Mouse (Mus musculus): ENCODE measurements around the gene Trim38. TPM values are rescaled to one million over a fixed set of nuclear protein-coding genes. Genes with fewer than 3 reads are reported as not detected.

The Trim38 gene
- polyA plus RNA-seq, 1 experiment: not detected

DNA sequence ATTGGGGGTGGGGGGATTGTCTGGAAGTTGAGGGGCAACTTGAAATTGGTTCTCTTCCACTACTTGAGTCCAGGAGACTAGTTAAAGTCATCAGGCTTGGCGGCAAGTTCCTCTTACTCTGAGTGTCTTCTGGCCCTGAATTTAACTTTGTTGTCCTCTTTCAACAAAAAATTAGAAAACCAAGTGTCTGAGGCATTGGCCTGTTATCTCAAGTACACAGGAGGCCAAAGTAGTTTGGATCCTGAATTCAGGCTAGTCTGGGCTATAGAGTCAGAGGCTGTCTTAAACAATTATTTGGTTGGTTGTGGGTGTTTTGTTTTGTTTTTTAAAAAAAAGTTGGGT is 4.6 kb upstream of the Trim38 start:
- Histone ChIP-seq H3K36me3 (ENCODE audit: control insufficient read depth) (peaks cover 5% of the 10 kb centered on the region; the same call in 1 of the 2 replicates), H3K27me3 (ENCODE audit: control insufficient read depth) (no peaks in the 10 kb centered on the region), H3K9me3 (ENCODE audit: control insufficient read depth, low read length) (no peaks in the 10 kb centered on the region), H3K4me1 (ENCODE audit: control insufficient read depth) (peaks cover 81% of the 10 kb centered on the region), H3K4me3 (replicated peaks) (peak overlapping the region; percentile 80)
- TF ChIP-seq GATA1 (IDR thresholded peaks at IDR 0.05; ENCODE audit: low read length) (no peak), TAL1 (IDR thresholded peaks at IDR 0.05; ENCODE audit: low read length) (peak; percentile 19; the same call in 1 of the 3 replicates)

GRCm38 (mm10) chr13:23766772-23767171 is 2.9 kb upstream of the Trim38 start:
- Histone ChIP-seq H3K4me3 (replicated peaks) (peak overlapping the region; percentile 20), H3K4me1 (ENCODE audit: control insufficient read depth) (peaks cover 79% of the 10 kb centered on the region), H3K9me3 (ENCODE audit: control insufficient read depth, low read length) (no peaks in the 10 kb centered on the region), H3K36me3 (ENCODE audit: control insufficient read depth) (peaks cover 5% of the 10 kb centered on the region; the same call in 1 of the 2 replicates), H3K27me3 (ENCODE audit: control insufficient read depth) (no peaks in the 10 kb centered on the region)
- TF ChIP-seq TAL1 (IDR thresholded peaks at IDR 0.05; ENCODE audit: low read length) (no peak), GATA1 (IDR thresholded peaks at IDR 0.05; ENCODE audit: low read length) (no peak)

GRCm38 (mm10) chr13:23768834-23769397 is 797 bp upstream of the Trim38 start:
- no peaks in the 10 kb centered on the region for H3K9me3 ChIP-seq (ENCODE audit: control insufficient read depth, low read length)
- H3K4me1 ChIP-seq (ENCODE audit: control insufficient read depth): peaks cover 82% of the 10 kb centered on the region
- H3K4me3 ChIP-seq (replicated peaks): no peak overlapping the region

GRCm38 (mm10) chr13:23772561-23773313 is 3.0 kb downstream of the Trim38 start:
- H3K4me3 ChIP-seq (replicated peaks): peak overlapping the region; percentile 54
- TF ChIP-seq TAL1 (IDR thresholded peaks at IDR 0.05; ENCODE audit: low read length): no peak
- no peak for TF ChIP-seq GATA1 (IDR thresholded peaks at IDR 0.05; ENCODE audit: low read length)
- no peaks in the 10 kb centered on the region for H3K27me3 ChIP-seq (ENCODE audit: control insufficient read depth)
- no peaks in the 10 kb centered on the region for H3K36me3 ChIP-seq (ENCODE audit: control insufficient read depth)
- H3K4me1 ChIP-seq (ENCODE audit: control insufficient read depth): peaks cover 62% of the 10 kb centered on the region
- no peaks in the 10 kb centered on the region for H3K9me3 ChIP-seq (ENCODE audit: control insufficient read depth, low read length)

More at GRCm38 (mm10) chr13:23768834-23769397, 797 bp upstream of the Trim38 start:
- TF ChIP-seq GATA1 (IDR thresholded peaks at IDR 0.05; ENCODE audit: low read length) (no peak), TAL1 (IDR thresholded peaks at IDR 0.05; ENCODE audit: low read length) (no peak)
- Histone ChIP-seq H3K27me3 (ENCODE audit: control insufficient read depth) (no peaks in the 10 kb centered on the region), H3K36me3 (ENCODE audit: control insufficient read depth) (peaks cover 5% of the 10 kb centered on the region; the same call in 1 of the 2 replicates)

DNA sequence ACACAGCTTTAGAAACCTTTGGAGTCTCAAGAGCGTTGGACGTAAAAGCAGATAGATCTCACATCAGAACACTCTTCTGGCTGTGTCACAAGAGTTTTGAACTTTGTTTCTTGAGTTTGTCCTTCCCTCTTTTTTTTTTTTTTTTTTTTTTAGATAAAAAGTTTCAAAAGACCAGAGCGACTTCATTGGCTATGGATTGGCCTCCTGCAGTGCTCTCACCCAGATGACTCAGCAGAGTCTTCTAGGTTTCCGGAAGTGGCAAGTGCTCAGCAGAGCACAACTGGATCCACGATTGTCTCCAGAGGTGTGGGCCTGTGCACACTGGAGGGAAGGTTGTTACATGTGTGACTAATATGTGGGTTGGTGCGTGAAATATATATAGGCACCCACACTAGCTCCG is 8.6 kb downstream of the Trim38 start:
- Histone ChIP-seq H3K27me3 (ENCODE audit: control insufficient read depth) (no peaks in the 10 kb centered on the region), H3K9me3 (ENCODE audit: control insufficient read depth, low read length) (no peaks in the 10 kb centered on the region), H3K36me3 (ENCODE audit: control insufficient read depth) (no peaks in the 10 kb centered on the region), H3K4me1 (ENCODE audit: control insufficient read depth) (peaks cover 32% of the 10 kb centered on the region), H3K4me3 (replicated peaks) (no peak overlapping the region)
- no peak for TF ChIP-seq TAL1 (IDR thresholded peaks at IDR 0.05; ENCODE audit: low read length)
- TF ChIP-seq GATA1 (IDR thresholded peaks at IDR 0.05; ENCODE audit: low read length): no peak

DNA sequence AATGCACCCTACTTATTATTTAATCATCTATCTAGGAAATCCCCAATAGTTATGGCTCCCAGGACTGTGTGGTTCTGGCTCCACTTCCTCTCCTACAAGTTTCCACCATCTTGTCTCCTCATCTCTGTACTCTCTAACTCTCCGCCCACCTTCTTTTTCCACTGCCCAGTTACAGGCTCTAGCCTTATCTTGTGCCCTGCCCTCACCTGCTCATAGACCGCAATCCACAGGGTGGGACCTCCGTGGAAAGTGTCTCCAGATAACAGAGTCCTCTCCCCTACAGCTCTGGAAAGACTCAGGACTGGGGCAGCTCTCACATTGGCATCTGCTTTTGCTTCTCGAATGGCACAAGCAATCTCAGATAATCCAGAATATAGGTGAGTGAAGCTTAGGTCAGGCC is 9.3 kb downstream of the Trim38 start:
- peaks cover 27% of the 10 kb centered on the region for H3K4me1 ChIP-seq (ENCODE audit: control insufficient read depth)
- TF ChIP-seq GATA1 (IDR thresholded peaks at IDR 0.05; ENCODE audit: low read length): no peak
- TF ChIP-seq TAL1 (IDR thresholded peaks at IDR 0.05; ENCODE audit: low read length): no peak
- H3K36me3 ChIP-seq (ENCODE audit: control insufficient read depth): no peaks in the 10 kb centered on the region
- H3K9me3 ChIP-seq (ENCODE audit: control insufficient read depth, low read length): no peaks in the 10 kb centered on the region
- peak overlapping the region; percentile 20 for H3K4me3 ChIP-seq (replicated peaks)
- no peaks in the 10 kb centered on the region for H3K27me3 ChIP-seq (ENCODE audit: control insufficient read depth)

DNA sequence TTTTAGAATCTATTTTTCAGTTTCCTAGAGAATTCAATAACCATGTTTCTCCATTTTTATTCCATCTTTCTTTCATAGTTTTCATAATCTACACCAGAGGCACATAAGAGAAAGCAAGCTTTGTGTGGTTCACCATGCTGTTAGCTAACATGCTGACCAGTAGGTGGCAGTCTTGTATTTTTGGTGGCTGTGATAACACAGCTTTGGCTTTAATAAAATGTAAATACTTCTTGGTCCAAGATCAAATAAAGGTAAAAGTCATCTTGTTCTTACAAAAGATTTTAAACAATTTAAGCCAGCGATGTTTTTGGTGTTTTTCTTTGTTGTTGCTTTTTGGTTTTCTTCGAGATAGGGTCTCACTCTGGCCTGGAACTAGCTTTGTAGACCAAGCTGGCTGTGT is 22.8 kb downstream of the Trim38 start:
- no peak overlapping the region for H3K4me3 ChIP-seq (replicated peaks)
- TF ChIP-seq GATA1 (IDR thresholded peaks at IDR 0.05; ENCODE audit: low read length): no peak
- no peak for TF ChIP-seq TAL1 (IDR thresholded peaks at IDR 0.05; ENCODE audit: low read length)
- no peaks in the 10 kb centered on the region for H3K36me3 ChIP-seq (ENCODE audit: control insufficient read depth)
- H3K27me3 ChIP-seq (ENCODE audit: control insufficient read depth): 0 out of 2 replicates have a peak, but pooled peaks cover 2% of the 10 kb centered on the region
- no peaks in the 10 kb centered on the region for H3K9me3 ChIP-seq (ENCODE audit: control insufficient read depth, low read length)
- no peaks in the 10 kb centered on the region for H3K4me1 ChIP-seq (ENCODE audit: control insufficient read depth)

DNA sequence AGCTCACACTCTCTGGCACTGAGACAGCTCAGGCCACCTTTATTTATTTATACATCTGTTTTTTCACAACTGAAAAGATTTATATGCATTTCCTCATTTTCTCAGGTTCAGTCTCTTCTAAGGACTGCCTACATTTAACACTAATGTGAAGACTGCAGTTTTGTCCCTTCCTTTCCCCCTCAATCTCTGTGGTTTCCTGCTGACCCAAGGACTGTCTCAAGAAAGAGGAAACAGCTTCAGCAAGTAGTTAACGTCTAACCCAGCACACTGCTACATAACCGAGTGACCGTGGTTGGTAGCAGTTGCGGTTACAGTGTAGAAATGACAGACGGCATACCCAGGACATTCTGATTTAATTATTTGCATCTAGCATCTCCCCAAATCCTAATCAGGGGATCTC is 29.7 kb downstream of the Trim38 start:
- H3K9me3 ChIP-seq (ENCODE audit: control insufficient read depth, low read length): no peaks in the 10 kb centered on the region
- no peaks in the 10 kb centered on the region for H3K4me1 ChIP-seq (ENCODE audit: control insufficient read depth)
- no peak overlapping the region for H3K4me3 ChIP-seq (replicated peaks)
- no peak for TF ChIP-seq TAL1 (IDR thresholded peaks at IDR 0.05; ENCODE audit: low read length)
- no peak for TF ChIP-seq GATA1 (IDR thresholded peaks at IDR 0.05; ENCODE audit: low read length)
- H3K36me3 ChIP-seq (ENCODE audit: control insufficient read depth): no peaks in the 10 kb centered on the region
- H3K27me3 ChIP-seq (ENCODE audit: control insufficient read depth): no peaks in the 10 kb centered on the region

DNA sequence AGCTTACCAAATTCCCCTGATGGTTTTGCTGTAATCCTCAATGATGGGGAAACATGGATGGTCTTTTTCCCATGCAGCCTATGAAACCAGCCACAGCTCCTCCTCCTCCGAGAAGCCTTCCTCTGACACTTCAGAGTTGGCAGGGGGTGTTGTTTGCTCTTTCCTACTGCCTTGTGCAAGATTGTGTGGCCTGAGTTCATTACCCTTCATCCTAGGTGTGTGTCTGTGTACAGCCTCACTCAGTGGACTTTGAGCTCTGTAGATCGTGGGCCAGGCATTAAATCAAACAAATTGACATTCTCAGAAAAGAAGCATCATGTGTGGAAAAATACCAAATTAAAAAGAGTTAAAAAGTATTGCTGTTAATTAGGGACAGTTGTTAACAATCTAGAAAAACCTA is 34.8 kb downstream of the Trim38 start:
- Histone ChIP-seq H3K36me3 (ENCODE audit: control insufficient read depth) (no peaks in the 10 kb centered on the region), H3K9me3 (ENCODE audit: control insufficient read depth, low read length) (no peaks in the 10 kb centered on the region), H3K27me3 (ENCODE audit: control insufficient read depth) (no peaks in the 10 kb centered on the region), H3K4me1 (ENCODE audit: control insufficient read depth) (no peaks in the 10 kb centered on the region), H3K4me3 (replicated peaks) (no peak overlapping the region)
- no peak for TF ChIP-seq TAL1 (IDR thresholded peaks at IDR 0.05; ENCODE audit: low read length)
- TF ChIP-seq GATA1 (IDR thresholded peaks at IDR 0.05; ENCODE audit: low read length): no peak

Measured in erythroblast, embryonic 14.5 days (primary cell).